Comparison of ENCODE assay signal across 15 mouse cellular contexts in the genomic region with DNA sequence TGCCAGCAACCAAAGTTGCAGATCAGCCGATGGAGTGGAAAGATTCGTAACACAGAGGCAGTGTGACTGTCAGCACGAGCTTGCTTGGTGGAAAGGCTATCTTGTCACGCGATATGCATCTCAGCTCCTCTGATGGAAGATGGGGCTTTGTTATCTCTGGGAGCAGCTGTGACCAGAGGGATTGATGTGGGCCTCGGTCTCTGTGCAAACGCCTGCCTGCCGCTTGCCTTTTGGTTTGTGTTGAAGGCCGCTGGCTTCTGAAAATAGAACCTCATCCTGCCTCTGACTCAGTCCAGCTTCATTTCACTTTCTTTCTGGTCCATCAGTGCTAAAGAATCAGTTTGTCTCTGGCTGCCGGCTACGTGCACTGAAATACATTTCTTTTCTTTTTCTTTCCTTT. TPM values are rescaled to one million over a fixed set of nuclear protein-coding genes. Genes with fewer than 3 reads are reported as not detected.
DNase-seq lines count a peak whose midpoint lies in the region; ATAC-seq and TF ChIP-seq lines count a peak whose summit lies in the region.
"Had no signal": no experiment of that assay in that cellular context is flagged by ENCODE, and none has a peak within 500 bp of the region (broad histone marks: within the 10 kb centered on the region; RNA-seq: fewer than 3 reads in every experiment).

No protein-coding gene starts in this region.

- no peak for ATAC-seq in midbrain, embryonic 14.5 days (ENCODE audit: low FRiP score, low TSS enrichment)
- no peak for ATAC-seq in midbrain, postnatal 0 days (ENCODE audit: low FRiP score)
- peak; percentile 18; the same call in 1 of the 2 replicates for ATAC-seq in granulocyte monocyte progenitor cell, adult 5-6 weeks (replicated peaks; ENCODE audit: poor library complexity, severe bottlenecking)
- ATAC-seq: forebrain, embryonic 13.5 days had no signal

- no peaks in the 10 kb centered on the region for H3K9me3 ChIP-seq in heart, embryonic 10.5 days
- H3K9me3 ChIP-seq in midbrain, embryonic 14.5 days (ENCODE audit: control insufficient read depth, low read length) = no peaks in the 10 kb centered on the region
- no peaks in the 10 kb centered on the region for H3K9me3 ChIP-seq in midbrain, postnatal 0 days (ENCODE audit: low read length)
- H3K9me3 ChIP-seq: forebrain, embryonic 13.5 days; midbrain, embryonic 12.5 days had no signal

- no peak for DNase-seq in heart, embryonic 10.5 days (ENCODE audit: low spot score)
- DNase-seq in heart, adult 9 months (ENCODE audit: low spot score in 2 of 2) = no peak
- no peak for DNase-seq in midbrain, embryonic 14.5 days
- DNase-seq in midbrain, postnatal 0 days (ENCODE audit: low spot score) = no peak
- no peak for DNase-seq in yolk sac, embryonic 10.5 days (ENCODE audit: low spot score)
- no peak for DNase-seq in ovary, postnatal 10 days (ENCODE audit: low spot score)
- DNase-seq in cerebellum, postnatal 14 days = no peak
- DNase-seq: kidney, adult 11 months; thymus, postnatal 36 days had no signal

- no peak overlapping the region for H3K4me2 ChIP-seq in midbrain, embryonic 14.5 days (ENCODE audit: low read length)
- H3K4me2 ChIP-seq in midbrain, postnatal 0 days (ENCODE audit: low read depth, low read length, poor library complexity, severe bottlenecking) = no peak overlapping the region
- H3K4me2 ChIP-seq: forebrain, embryonic 13.5 days; midbrain, embryonic 12.5 days had no signal

- TF ChIP-seq CTCF in midbrain, postnatal 0 days (IDR thresholded peaks at IDR 0.05) = no peak

- H3K27ac ChIP-seq in heart, embryonic 10.5 days = peak overlapping the region; percentile 67; the same call in 1 of the 2 replicates
- H3K27ac ChIP-seq in midbrain, embryonic 14.5 days (replicated peaks; ENCODE audit: low read depth, low read length) = 0 out of 2 replicates have a peak overlapping the region, but pooled peaks have one; percentile 28
- H3K27ac ChIP-seq in midbrain, postnatal 0 days (ENCODE audit: low read depth, low read length) = no peak overlapping the region
- H3K27ac ChIP-seq: forebrain, embryonic 13.5 days; midbrain, embryonic 12.5 days had no signal

- 17% methylated on average over 11 of the region's 11 CpGs for WGBS in heart, embryonic 10.5 days
- 54% methylated on average over 11 of the region's 11 CpGs for WGBS in midbrain, embryonic 14.5 days
- WGBS in midbrain, postnatal 0 days = 55% methylated on average over 11 of the region's 11 CpGs

- no peak overlapping the region for H3K9ac ChIP-seq in midbrain, embryonic 14.5 days (replicated peaks; ENCODE audit: low read length)
- no peak overlapping the region for H3K9ac ChIP-seq in midbrain, postnatal 0 days (replicated peaks; ENCODE audit: low read length, poor library complexity, severe bottlenecking)
- H3K9ac ChIP-seq: forebrain, embryonic 13.5 days; midbrain, embryonic 12.5 days had no signal

- H3K27me3 ChIP-seq in heart, embryonic 10.5 days (ENCODE audit: insufficient read depth, poor library complexity, severe bottlenecking) = no peaks in the 10 kb centered on the region
- no peaks in the 10 kb centered on the region for H3K27me3 ChIP-seq in midbrain, embryonic 14.5 days (ENCODE audit: control insufficient read depth, insufficient read depth, low read length)
- no peaks in the 10 kb centered on the region for H3K27me3 ChIP-seq in midbrain, postnatal 0 days (ENCODE audit: insufficient read depth, low read length)
- H3K27me3 ChIP-seq: forebrain, embryonic 13.5 days; midbrain, embryonic 12.5 days had no signal

- peaks cover 23% of the 10 kb centered on the region for H3K4me1 ChIP-seq in heart, embryonic 10.5 days
- H3K4me1 ChIP-seq in midbrain, embryonic 14.5 days (ENCODE audit: control insufficient read depth, insufficient read depth, low read length) = no peaks in the 10 kb centered on the region
- no peaks in the 10 kb centered on the region for H3K4me1 ChIP-seq in midbrain, postnatal 0 days (ENCODE audit: insufficient read depth, low read length)
- H3K4me1 ChIP-seq: forebrain, embryonic 13.5 days; midbrain, embryonic 12.5 days had no signal

- H3K36me3 ChIP-seq in heart, embryonic 10.5 days = no peaks in the 10 kb centered on the region
- H3K36me3 ChIP-seq in midbrain, embryonic 14.5 days (ENCODE audit: control insufficient read depth, insufficient read depth, low read length) = no peaks in the 10 kb centered on the region
- H3K36me3 ChIP-seq in midbrain, postnatal 0 days (ENCODE audit: insufficient read depth, low read length) = no peaks in the 10 kb centered on the region
- H3K36me3 ChIP-seq: midbrain, embryonic 12.5 days had no signal

- H3K4me3 ChIP-seq in heart, embryonic 10.5 days = no peak overlapping the region
- H3K4me3 ChIP-seq in midbrain, embryonic 14.5 days (replicated peaks; ENCODE audit: low read depth, low read length) = no peak overlapping the region
- H3K4me3 ChIP-seq in midbrain, postnatal 0 days (ENCODE audit: low read depth, low read length) = no peak overlapping the region
- H3K4me3 ChIP-seq: forebrain, embryonic 13.5 days; midbrain, embryonic 12.5 days had no signal

RNA-seq across cellular contexts. Expression of gene Samd13, which starts 13.6 kb away (rescaled TPM):
- 0.84 and 2.0 TPM in 2 replicates for polyA plus RNA-seq in heart, embryonic 10.5 days (2016; fragmentation: Nextera tagmentation; extraction: Ambion mirVana)
- 0.53 TPM in 1 of 2 replicates, not detected in the other for polyA plus RNA-seq in midbrain, embryonic 14.5 days (2014; fragmentation: Nextera tagmentation; extraction: Ambion mirVana)
- 0.16 and 0.99 TPM in 2 replicates for total RNA-seq in midbrain, postnatal 0 days (2014; rRNA removed)
- polyA plus RNA-seq in midbrain, postnatal 0 days (2015; fragmentation: Nextera tagmentation; extraction: Ambion mirVana) = 0.23 and 0.31 TPM in 2 replicates
- 1.9 TPM in 1 of 2 replicates, not detected in the other for total RNA-seq in granulocyte monocyte progenitor cell, adult 5-6 weeks (2014; fragmentation: Nextera tagmentation)
- 0.36 and 2.2 TPM in 2 replicates for total RNA-seq in granulocyte monocyte progenitor cell, adult 5-6 weeks (2017)
- total RNA-seq: layer of hippocampus, postnatal 14 days; liver, adult 2 months had no signal
- polyA plus RNA-seq: liver, adult 2 months had no signal

RNA-seq across cellular contexts. Expression of gene 4930503B20Rik, which starts 47.9 kb away (rescaled TPM):
- 0.11 TPM in 1 of 2 replicates, not detected in the other for polyA plus RNA-seq in heart, embryonic 10.5 days (2016; fragmentation: Nextera tagmentation; extraction: Ambion mirVana)
- polyA plus RNA-seq in midbrain, embryonic 14.5 days (2014; fragmentation: Nextera tagmentation; extraction: Ambion mirVana) = not detected in 2 replicates
- not detected in 2 replicates for total RNA-seq in midbrain, postnatal 0 days (2014; rRNA removed)
- not detected in 2 replicates for polyA plus RNA-seq in midbrain, postnatal 0 days (2015; fragmentation: Nextera tagmentation; extraction: Ambion mirVana)
- not detected in 2 replicates for total RNA-seq in granulocyte monocyte progenitor cell, adult 5-6 weeks (2014; fragmentation: Nextera tagmentation)
- total RNA-seq in granulocyte monocyte progenitor cell, adult 5-6 weeks (2017) = 0.05 TPM in 1 of 2 replicates, not detected in the other
- total RNA-seq: gastrocnemius, postnatal 4 days; layer of hippocampus, postnatal 14 days; liver, adult 2 months had no signal
- polyA plus RNA-seq: forebrain, embryonic 13.5 days; liver, adult 2 months; midbrain, embryonic 12.5 days had no signal
